Mouse (Mus musculus): Measurements from ENCODE around the gene Klrk1. TPM values are rescaled to one million over a fixed set of nuclear protein-coding genes. Genes with fewer than 3 reads are reported as not detected.

The Klrk1 gene
- polyA plus RNA-seq, 1 experiment = 6.3 TPM

GRCm38 (mm10) chr6:129581274-129581673 is 42.4 kb downstream of the Klrk1 start:
- Histone ChIP-seq H3K4me3 (replicated peaks; ENCODE audit: control insufficient read depth, low read depth, low read length) (no peak overlapping the region), H3K27ac (ENCODE audit: control insufficient read depth, insufficient read depth, low read depth, low read length, poor library complexity) (no peak overlapping the region), H3K4me1 (ENCODE audit: control insufficient read depth, insufficient read depth, low read length) (no peaks in the 10 kb centered on the region)
- WGBS = 57% methylated on average over 4 of the region's 4 CpGs
- TF ChIP-seq POLR2A (IDR thresholded peaks at IDR 0.05; ENCODE audit: borderline replicate concordance, control insufficient read depth, low read depth, low read length) (no peak), CTCF (IDR thresholded peaks at IDR 0.05; ENCODE audit: control insufficient read depth, insufficient read depth, low read length) (no peak)

- Histone ChIP-seq H3K4me1 (ENCODE audit: control insufficient read depth, insufficient read depth, low read length) (no peaks in the 10 kb centered on the region), H3K27ac (ENCODE audit: control insufficient read depth, insufficient read depth, low read depth, low read length, poor library complexity) (no peak within 1 kb of the TSS), H3K4me3 (replicated peaks; ENCODE audit: control insufficient read depth, low read depth, low read length) (peak within 1 kb of the TSS; percentile 16)
- TF ChIP-seq CTCF (IDR thresholded peaks at IDR 0.05; ENCODE audit: control insufficient read depth, insufficient read depth, low read length) (no peak), POLR2A (IDR thresholded peaks at IDR 0.05; ENCODE audit: borderline replicate concordance, control insufficient read depth, low read depth, low read length) (no peak)
- WGBS = 91% methylated on average over 8 of the region's 8 CpGs
Measured at GRCm38 (mm10) chr6:129577605-129578004, 46.1 kb downstream of the Klrk1 start, which contains the start of gene Klre1. Gene Klre1, plus strand, starts transcription at chr6:129577905.

- no peak for TF ChIP-seq CTCF (IDR thresholded peaks at IDR 0.05; ENCODE audit: control insufficient read depth, insufficient read depth, low read length)
- TF ChIP-seq POLR2A (IDR thresholded peaks at IDR 0.05; ENCODE audit: borderline replicate concordance, control insufficient read depth, low read depth, low read length) = no peak
- WGBS = 10% methylated on average over 2 of the region's 2 CpGs
- Histone ChIP-seq H3K4me1 (ENCODE audit: control insufficient read depth, insufficient read depth, low read length) (no peaks in the 10 kb centered on the region), H3K27ac (ENCODE audit: control insufficient read depth, insufficient read depth, low read depth, low read length, poor library complexity) (no peak overlapping the region), H3K4me3 (replicated peaks; ENCODE audit: control insufficient read depth, low read depth, low read length) (no peak overlapping the region)
Measured at GRCm38 (mm10) chr6:129575315-129575714, 48.3 kb downstream of the Klrk1 start.

- H3K4me3 ChIP-seq (replicated peaks; ENCODE audit: control insufficient read depth, low read depth, low read length) = no peak overlapping the region
- WGBS = 21% methylated on average over 2 of the region's 2 CpGs
- H3K27ac ChIP-seq (ENCODE audit: control insufficient read depth, insufficient read depth, low read depth, low read length, poor library complexity) = no peak overlapping the region
- no peaks in the 10 kb centered on the region for H3K4me1 ChIP-seq (ENCODE audit: control insufficient read depth, insufficient read depth, low read length)
- TF ChIP-seq CTCF (IDR thresholded peaks at IDR 0.05; ENCODE audit: control insufficient read depth, insufficient read depth, low read length) (no peak), POLR2A (IDR thresholded peaks at IDR 0.05; ENCODE audit: borderline replicate concordance, control insufficient read depth, low read depth, low read length) (no peak)
Measured at GRCm38 (mm10) chr6:129565257-129565656, 58.4 kb downstream of the Klrk1 start.

Other genes starting within 250 kb of the Klrk1 start
- gene Clec12b, start 238.0 kb downstream of the Klrk1 start, polyA plus RNA-seq (2011; ENCODE audit: insufficient read depth, insufficient read length, low replicate concordance, missing spikeins) = not detected in 2 replicates
- 62.2 and 127 TPM in 2 replicates for gene Clec1b, start 226.6 kb downstream of the Klrk1 start, polyA plus RNA-seq (2011; ENCODE audit: insufficient read depth, insufficient read length, low replicate concordance, missing spikeins)
- gene Clec9a, start 215.0 kb downstream of the Klrk1 start, polyA plus RNA-seq (2011; ENCODE audit: insufficient read depth, insufficient read length, low replicate concordance, missing spikeins) = 3.7 and 19.0 TPM in 2 replicates
- 0.30 TPM in 1 of 2 replicates, not detected in the other for gene Clec1a, start 171.9 kb downstream of the Klrk1 start, polyA plus RNA-seq (2011; ENCODE audit: insufficient read depth, insufficient read length, low replicate concordance, missing spikeins)
- gene Olr1, start 116.7 kb downstream of the Klrk1 start, polyA plus RNA-seq (2011; ENCODE audit: insufficient read depth, insufficient read length, low replicate concordance, missing spikeins) = 7.5 and 12.6 TPM in 2 replicates
- gene Tmem52b, start 111.3 kb downstream of the Klrk1 start, polyA plus RNA-seq (2011; ENCODE audit: insufficient read depth, insufficient read length, low replicate concordance, missing spikeins) = not detected in 2 replicates
- gene Gabarapl1, start 90.7 kb downstream of the Klrk1 start, polyA plus RNA-seq (2011; ENCODE audit: insufficient read depth, insufficient read length, low replicate concordance, missing spikeins) = 31.0 and 44.3 TPM in 2 replicates
- gene Klre1, start 46.0 kb downstream of the Klrk1 start, polyA plus RNA-seq (2011; ENCODE audit: insufficient read depth, insufficient read length, low replicate concordance, missing spikeins) = 1.8 and 3.8 TPM in 2 replicates
- 2.5 and 9.8 TPM in 2 replicates for gene Klrd1, start 32.1 kb downstream of the Klrk1 start, polyA plus RNA-seq (2011; ENCODE audit: insufficient read depth, insufficient read length, low replicate concordance, missing spikeins)
- gene Klrc3, start 19.5 kb upstream of the Klrk1 start, polyA plus RNA-seq (2011; ENCODE audit: insufficient read depth, insufficient read length, low replicate concordance, missing spikeins) = not detected in 2 replicates
- 2.5 TPM in 1 of 2 replicates, not detected in the other for gene Klrc2, start 36.8 kb upstream of the Klrk1 start, polyA plus RNA-seq (2011; ENCODE audit: insufficient read depth, insufficient read length, low replicate concordance, missing spikeins)
- 2.3 TPM in 1 of 2 replicates, not detected in the other for gene Klrc1, start 55.1 kb upstream of the Klrk1 start, polyA plus RNA-seq (2011; ENCODE audit: insufficient read depth, insufficient read length, low replicate concordance, missing spikeins)
- not detected in 2 replicates for gene Klri1, start 93.3 kb upstream of the Klrk1 start, polyA plus RNA-seq (2011; ENCODE audit: insufficient read depth, insufficient read length, low replicate concordance, missing spikeins)
- 0.25 and 0.90 TPM in 2 replicates for gene Klri2, start 116.6 kb upstream of the Klrk1 start, polyA plus RNA-seq (2011; ENCODE audit: insufficient read depth, insufficient read length, low replicate concordance, missing spikeins)
- gene Gm156, start 160.4 kb upstream of the Klrk1 start, polyA plus RNA-seq (2011; ENCODE audit: insufficient read depth, insufficient read length, low replicate concordance, missing spikeins) = 0.65 TPM in 1 of 2 replicates, not detected in the other
- gene Gm17631, start 238.8 kb upstream of the Klrk1 start, polyA plus RNA-seq (2011; ENCODE audit: insufficient read depth, insufficient read length, low replicate concordance, missing spikeins) = not detected in 2 replicates

All from bone marrow, adult 2 months (tissue).